33 mouse cellular contexts compared by ENCODE assay signal in genomic region chr9:114550033-114550432, GRCm38 (mm10). TPM values are rescaled to one million over a fixed set of nuclear protein-coding genes. Genes with fewer than 3 reads are reported as not detected.
A peak's percentile ranks its signal among the peaks of the same experiment; 100 is the strongest.
DNase-seq lines count a peak whose midpoint lies in the region; ATAC-seq and TF ChIP-seq lines count a peak whose summit lies in the region.
"Had no signal": no experiment of that assay in that cellular context is flagged by ENCODE, and none has a peak within 500 bp of the region (broad histone marks: within the 10 kb centered on the region; RNA-seq: fewer than 3 reads in every experiment).

No protein-coding gene starts in this region.

- H3K9me3 ChIP-seq in intestine, embryonic 15.5 days, result no peaks in the 10 kb centered on the region
- H3K9me3 ChIP-seq in intestine, postnatal 0 days (ENCODE audit: control insufficient read depth), result no peaks in the 10 kb centered on the region
- no peaks in the 10 kb centered on the region for H3K9me3 ChIP-seq in midbrain, embryonic 10.5 days (replicated peaks)
- H3K9me3 ChIP-seq in midbrain, embryonic 14.5 days (ENCODE audit: control insufficient read depth, low read length), result no peaks in the 10 kb centered on the region
- H3K9me3 ChIP-seq in stomach, embryonic 16.5 days (replicated peaks; ENCODE audit: control insufficient read depth, low read length), result no peaks in the 10 kb centered on the region
- H3K9me3 ChIP-seq: embryonic facial prominence, embryonic 13.5 days; forebrain, embryonic 13.5 days; kidney, embryonic 15.5 days; limb, embryonic 13.5 days; liver, embryonic 15.5 days had no signal

- no peak for TF ChIP-seq CTCF in intestine, postnatal 0 days (IDR thresholded peaks at IDR 0.05; ENCODE audit: low read depth)

- H3K4me2 ChIP-seq in intestine, embryonic 15.5 days (replicated peaks), result 0 out of 2 replicates have a peak overlapping the region, but pooled peaks have one; percentile 6
- H3K4me2 ChIP-seq in intestine, postnatal 0 days (replicated peaks; ENCODE audit: low read depth), result no peak overlapping the region
- H3K4me2 ChIP-seq in midbrain, embryonic 14.5 days (ENCODE audit: low read length), result no peak overlapping the region
- no peak overlapping the region for H3K4me2 ChIP-seq in stomach, embryonic 16.5 days (ENCODE audit: low read depth, low read length)
- H3K4me2 ChIP-seq: embryonic facial prominence, embryonic 13.5 days; forebrain, embryonic 13.5 days; kidney, embryonic 15.5 days; limb, embryonic 13.5 days; liver, embryonic 15.5 days had no signal

- peak overlapping the region; percentile 36; the same call in 1 of the 2 replicates for H3K27ac ChIP-seq in intestine, embryonic 15.5 days
- H3K27ac ChIP-seq in intestine, postnatal 0 days (ENCODE audit: low read depth, low read length), result no peak overlapping the region
- H3K27ac ChIP-seq in midbrain, embryonic 10.5 days (replicated peaks), result peak overlapping the region; percentile 79
- H3K27ac ChIP-seq in midbrain, embryonic 14.5 days (replicated peaks; ENCODE audit: low read depth, low read length), result no peak overlapping the region
- peak overlapping the region; percentile 3; the same call in 1 of the 2 replicates for H3K27ac ChIP-seq in stomach, embryonic 16.5 days (ENCODE audit: low read length)
- H3K27ac ChIP-seq: embryonic facial prominence, embryonic 13.5 days; forebrain, embryonic 13.5 days; kidney, embryonic 15.5 days; limb, embryonic 13.5 days; liver, embryonic 15.5 days had no signal

- H3K9ac ChIP-seq in intestine, embryonic 15.5 days, result no peak overlapping the region
- H3K9ac ChIP-seq in intestine, postnatal 0 days (ENCODE audit: low read depth, low read length), result no peak overlapping the region
- H3K9ac ChIP-seq in midbrain, embryonic 14.5 days (replicated peaks; ENCODE audit: low read length), result no peak overlapping the region
- no peak overlapping the region for H3K9ac ChIP-seq in stomach, embryonic 16.5 days (ENCODE audit: low read length)
- H3K9ac ChIP-seq: embryonic facial prominence, embryonic 13.5 days; forebrain, embryonic 13.5 days; kidney, embryonic 15.5 days; limb, embryonic 13.5 days; liver, embryonic 15.5 days had no signal

- 26% methylated on average over 6 of the region's 6 CpGs for WGBS in intestine, embryonic 15.5 days
- WGBS in intestine, postnatal 0 days, result 29% methylated on average over 6 of the region's 6 CpGs
- WGBS in midbrain, embryonic 10.5 days, result 8% methylated on average over 6 of the region's 6 CpGs
- WGBS in midbrain, embryonic 14.5 days, result 17% methylated on average over 6 of the region's 6 CpGs
- 32% methylated on average over 6 of the region's 6 CpGs for WGBS in stomach, embryonic 16.5 days

- ATAC-seq in intestine, embryonic 15.5 days, result no peak
- no peak for ATAC-seq in intestine, postnatal 0 days
- no peak for ATAC-seq in midbrain, embryonic 14.5 days (ENCODE audit: low FRiP score, low TSS enrichment)
- no peak for ATAC-seq in stomach, embryonic 16.5 days (ENCODE audit: insufficient read depth, low FRiP score)
- ATAC-seq: activated CD4-positive, CD25-positive, alpha-beta regulatory T cell, adult 4 months; forebrain, embryonic 13.5 days; hindbrain, embryonic 16.5 days; midbrain, embryonic 16.5 days had no signal

- H3K4me1 ChIP-seq in intestine, embryonic 15.5 days (replicated peaks), result peaks cover 29% of the 10 kb centered on the region
- H3K4me1 ChIP-seq in intestine, postnatal 0 days (replicated peaks; ENCODE audit: control insufficient read depth, insufficient read depth, low read length), result peaks cover 6% of the 10 kb centered on the region
- H3K4me1 ChIP-seq in midbrain, embryonic 10.5 days, result peaks cover 80% of the 10 kb centered on the region
- H3K4me1 ChIP-seq in midbrain, embryonic 14.5 days (ENCODE audit: control insufficient read depth, insufficient read depth, low read length), result no peaks in the 10 kb centered on the region
- H3K4me1 ChIP-seq in stomach, embryonic 16.5 days (ENCODE audit: control insufficient read depth, insufficient read depth, low read length), result peaks cover 8% of the 10 kb centered on the region

- no peaks in the 10 kb centered on the region for H3K27me3 ChIP-seq in intestine, embryonic 15.5 days (replicated peaks)
- H3K27me3 ChIP-seq in intestine, postnatal 0 days (replicated peaks; ENCODE audit: control insufficient read depth, insufficient read depth, low read length), result no peaks in the 10 kb centered on the region
- no peaks in the 10 kb centered on the region for H3K27me3 ChIP-seq in midbrain, embryonic 10.5 days (ENCODE audit: low read depth, poor library complexity, severe bottlenecking)
- 0 out of 2 replicates have a peak, but pooled peaks cover 3% of the 10 kb centered on the region for H3K27me3 ChIP-seq in midbrain, embryonic 14.5 days (ENCODE audit: control insufficient read depth, insufficient read depth, low read length)
- no peaks in the 10 kb centered on the region for H3K27me3 ChIP-seq in stomach, embryonic 16.5 days (ENCODE audit: control insufficient read depth, insufficient read depth, low read length)
- H3K27me3 ChIP-seq: embryonic facial prominence, embryonic 13.5 days; kidney, embryonic 15.5 days; limb, embryonic 13.5 days; liver, embryonic 15.5 days had no signal

- DNase-seq in midbrain, embryonic 10.5 days (ENCODE audit: low spot score), result no peak
- no peak for DNase-seq in midbrain, embryonic 14.5 days
- peak; percentile 47 for DNase-seq in R1 (ENCODE audit: low read depth, low spot score)
- no peak for DNase-seq in yolk sac, embryonic 10.5 days (ENCODE audit: low spot score)
- DNase-seq: adrenal gland, postnatal 10 days; cerebellum, adult 2 months; cerebellum, postnatal 25 days; gastrocnemius, postnatal 25 days; heart, adult 18-20 months; heart, postnatal 36 days; kidney, adult 11 months; kidney, postnatal 4 days; lung, postnatal 4 days; thymus, adult 2 months; thymus, postnatal 4 days had no signal

- H3K36me3 ChIP-seq in intestine, embryonic 15.5 days, result no peaks in the 10 kb centered on the region
- no peaks in the 10 kb centered on the region for H3K36me3 ChIP-seq in intestine, postnatal 0 days (ENCODE audit: control insufficient read depth, insufficient read depth)
- H3K36me3 ChIP-seq in midbrain, embryonic 10.5 days, result peaks cover 19% of the 10 kb centered on the region
- H3K36me3 ChIP-seq in midbrain, embryonic 14.5 days (ENCODE audit: control insufficient read depth, insufficient read depth, low read length), result no peaks in the 10 kb centered on the region
- no peaks in the 10 kb centered on the region for H3K36me3 ChIP-seq in stomach, embryonic 16.5 days (ENCODE audit: control insufficient read depth, insufficient read depth, low read length)
- H3K36me3 ChIP-seq: embryonic facial prominence, embryonic 13.5 days; kidney, embryonic 15.5 days; limb, embryonic 13.5 days; liver, embryonic 15.5 days had no signal

- H3K4me3 ChIP-seq in intestine, embryonic 15.5 days (replicated peaks), result no peak overlapping the region
- H3K4me3 ChIP-seq in intestine, postnatal 0 days (ENCODE audit: low read depth, low read length), result no peak overlapping the region
- H3K4me3 ChIP-seq in midbrain, embryonic 10.5 days, result no peak overlapping the region
- H3K4me3 ChIP-seq in midbrain, embryonic 14.5 days (replicated peaks; ENCODE audit: low read depth, low read length), result no peak overlapping the region
- no peak overlapping the region for H3K4me3 ChIP-seq in stomach, embryonic 16.5 days (replicated peaks; ENCODE audit: low read length)
- H3K4me3 ChIP-seq: embryonic facial prominence, embryonic 13.5 days; erythroblast, embryonic 14.5 days; forebrain, embryonic 13.5 days; kidney, embryonic 15.5 days; limb, embryonic 13.5 days; liver, embryonic 15.5 days; myocyte had no signal

RNA-seq across cellular contexts. Expression of gene Trim71, which starts 14.1 kb away (rescaled TPM):
- 4.1 TPM in 2 replicates for polyA plus RNA-seq in intestine, embryonic 15.5 days (2015; fragmentation: Nextera tagmentation; extraction: Ambion mirVana)
- 1.5 and 2.0 TPM in 2 replicates for polyA plus RNA-seq in intestine, postnatal 0 days (2015; fragmentation: Nextera tagmentation; extraction: Ambion mirVana)
- polyA plus RNA-seq in midbrain, embryonic 10.5 days (2016; fragmentation: Nextera tagmentation; extraction: Ambion mirVana), result 4.3 and 6.8 TPM in 2 replicates
- polyA plus RNA-seq in midbrain, embryonic 14.5 days (2014; fragmentation: Nextera tagmentation; extraction: Ambion mirVana), result 0.15 and 0.16 TPM in 2 replicates
- 0.96 and 0.98 TPM in 2 replicates for polyA plus RNA-seq in stomach, embryonic 16.5 days (2015; fragmentation: Nextera tagmentation; extraction: Ambion mirVana)
- polyA plus RNA-seq: erythroblast, embryonic 14.5 days; heart, embryonic 14.5 days; thymus, adult 2 months had no signal

RNA-seq across cellular contexts. Expression of gene C130032M10Rik, which starts 34.5 kb away (rescaled TPM):
- polyA plus RNA-seq in intestine, embryonic 15.5 days (2015; fragmentation: Nextera tagmentation; extraction: Ambion mirVana), result 0.48 and 0.58 TPM in 2 replicates
- polyA plus RNA-seq in intestine, postnatal 0 days (2015; fragmentation: Nextera tagmentation; extraction: Ambion mirVana), result not detected in 2 replicates
- 0.91 and 0.98 TPM in 2 replicates for polyA plus RNA-seq in midbrain, embryonic 10.5 days (2016; fragmentation: Nextera tagmentation; extraction: Ambion mirVana)
- not detected in 2 replicates for polyA plus RNA-seq in midbrain, embryonic 14.5 days (2014; fragmentation: Nextera tagmentation; extraction: Ambion mirVana)
- polyA plus RNA-seq in stomach, embryonic 16.5 days (2015; fragmentation: Nextera tagmentation; extraction: Ambion mirVana), result 0.19 TPM in 1 of 2 replicates, not detected in the other
- polyA plus RNA-seq: activated CD4-positive, CD25-positive, alpha-beta regulatory T cell, adult 4 months; C2C12; cerebellum, adult 2 months; erythroblast, embryonic 14.5 days; forebrain, embryonic 13.5 days; frontal cortex, adult 2 months; hindbrain, embryonic 16.5 days; liver, embryonic 15.5 days; midbrain, embryonic 16.5 days; neural tube, embryonic 14.5 days; stomach, embryonic 14.5 days; thymus, adult 2 months had no signal

RNA-seq across cellular contexts. Expression of gene Ccr4, which starts 45.3 kb away (rescaled TPM):
- 0.56 and 0.63 TPM in 2 replicates for polyA plus RNA-seq in intestine, embryonic 15.5 days (2015; fragmentation: Nextera tagmentation; extraction: Ambion mirVana)
- polyA plus RNA-seq in intestine, postnatal 0 days (2015; fragmentation: Nextera tagmentation; extraction: Ambion mirVana), result 2.3 TPM in 2 replicates
- not detected in 2 replicates for polyA plus RNA-seq in midbrain, embryonic 10.5 days (2016; fragmentation: Nextera tagmentation; extraction: Ambion mirVana)
- polyA plus RNA-seq in midbrain, embryonic 14.5 days (2014; fragmentation: Nextera tagmentation; extraction: Ambion mirVana), result not detected in 2 replicates
- 0.04 TPM in 1 of 2 replicates, not detected in the other for polyA plus RNA-seq in stomach, embryonic 16.5 days (2015; fragmentation: Nextera tagmentation; extraction: Ambion mirVana)
- polyA plus RNA-seq: C2C12; cerebellum, adult 2 months; erythroblast, embryonic 14.5 days; forebrain, embryonic 13.5 days; frontal cortex, adult 2 months; heart, embryonic 14.5 days; hindbrain, embryonic 16.5 days; limb, embryonic 13.5 days; liver, embryonic 15.5 days; midbrain, embryonic 16.5 days; myocyte; neural tube, embryonic 14.5 days; stomach, embryonic 14.5 days had no signal

Comparison
In these comparisons a context has a peak if more than half of its experiments do, and no peak if none do; other contexts are left out.
1. H3K27ac ChIP-seq: peak in intestine, embryonic 15.5 days (single experiment), midbrain, embryonic 10.5 days (single experiment) and stomach, embryonic 16.5 days (single experiment); none in intestine, postnatal 0 days (single experiment) and midbrain, embryonic 14.5 days (single experiment).